Mouse (Mus musculus) CH12.LX (cell line): Measurements from ENCODE around the gene Vwa3b. TPM values are rescaled to one million over a fixed set of nuclear protein-coding genes. Genes with fewer than 3 reads are reported as not detected.

Experiments used
- DNase-seq: peaks from one replicate; pipeline ENCODE4 v3.0.0-alpha.2; 2013; ENCODE audit errors: extremely low read depth
- H3K27ac ChIP-seq: 2 replicates; pipeline ENCODE4 v1.5.1; 2012; ENCODE audit warnings: low read depth, mild to moderate bottlenecking, control low read depth, moderate library complexity; ENCODE audit not compliant: insufficient read depth
- H3K27me3 ChIP-seq: replicated peaks from 2 replicates; pipeline ENCODE3; 2012; ENCODE audit warnings: inconsistent platforms
- H3K36me3 ChIP-seq, 2 experiments: replicated peaks in 1 of 2; 2 replicates each; pipeline versions ENCODE3 to v1.6.1; 2012; ENCODE audit warnings: inconsistent platforms in 1 of 2, low read length in 1 of 2, mild to moderate bottlenecking in 1 of 2, mixed read lengths in 1 of 2, moderate library complexity in 1 of 2; ENCODE audit not compliant: control insufficient read depth in 1 of 2, insufficient read depth in 1 of 2
- H3K4me1 ChIP-seq, 2 experiments: 2 replicates each; pipeline ENCODE4 v1.6.1; 2012; ENCODE audit warnings: inconsistent platforms in 1 of 2, moderate library complexity in 1 of 2; ENCODE audit not compliant: insufficient read depth in 2 of 2, control insufficient read depth in 1 of 2
- H3K4me2 ChIP-seq: 2 replicates; pipeline ENCODE4 v1.6.1; 2012; ENCODE audit warnings: low read depth, mild to moderate bottlenecking, control low read depth; ENCODE audit not compliant: poor library complexity, insufficient read depth, severe bottlenecking
- H3K4me3 ChIP-seq, 3 experiments: fragments of 150-350 bp in 1 of 3; sonication (generic) in 1 of 3; replicated peaks in 1 of 3; 2 replicates each; pipeline versions ENCODE3 to v1.5.1; 2011 to 2012; ENCODE audit warnings: low read depth in 2 of 3, low read length in 2 of 3, mild to moderate bottlenecking in 2 of 3, moderate library complexity in 2 of 3, control low read depth in 1 of 3, improper control_type of control experiment in 1 of 3, inconsistent platforms in 1 of 3, mixed read lengths in 1 of 3; ENCODE audit not compliant: poor library complexity in 1 of 3
- H3K79me2 ChIP-seq: replicated peaks from 2 replicates; pipeline ENCODE4 v1.6.1; 2012; ENCODE audit warnings: mild to moderate bottlenecking, moderate library complexity; ENCODE audit not compliant: control insufficient read depth, poor library complexity, insufficient read depth, severe bottlenecking; ENCODE audit errors: extremely low read depth
- H3K9ac ChIP-seq: 2 replicates; pipeline ENCODE4 v1.6.1; 2012; ENCODE audit warnings: low read depth, mild to moderate bottlenecking, control low read depth, moderate library complexity; ENCODE audit not compliant: insufficient read depth
- H3K9me3 ChIP-seq: replicated peaks from 2 replicates; pipeline ENCODE3; 2012; ENCODE audit warnings: low read length, inconsistent platforms, mixed read lengths
- CHD1 ChIP-seq: IDR thresholded peaks from 2 replicates; pipeline ENCODE4 v1.6.1; 2012; ENCODE audit warnings: low read depth, low read length, improper control_type of control experiment, inconsistent platforms
- CHD2 ChIP-seq: IDR thresholded peaks from 2 replicates; pipeline ENCODE4 v1.6.1; 2011; ENCODE audit warnings: low read length, improper control_type of control experiment
- CTCF ChIP-seq, 2 experiments: IDR thresholded peaks in 1 of 2; conservative IDR thresholded peaks in 1 of 2; 2 replicates each; pipeline ENCODE4 v1.5.1; 2011 to 2012; ENCODE audit warnings: low read depth in 2 of 2, low read length in 2 of 2, improper control_type of control experiment in 1 of 2, inconsistent platforms in 1 of 2, mild to moderate bottlenecking in 1 of 2, moderate library complexity in 1 of 2
- E2F4 ChIP-seq: IDR thresholded peaks from 2 replicates; pipeline ENCODE4 v1.6.1; 2011; ENCODE audit warnings: low read depth, low read length, improper control_type of control experiment; ENCODE audit not compliant: insufficient replicate concordance
- ELF1 ChIP-seq: IDR thresholded peaks from 2 replicates; pipeline ENCODE4 v1.6.1; 2014; ENCODE audit warnings: low read depth, mild to moderate bottlenecking, inconsistent platforms, low read length, improper control_type of control experiment
- EP300 ChIP-seq: IDR thresholded peaks from 2 replicates; pipeline ENCODE4 v1.6.1; 2011; ENCODE audit warnings: low read length, improper control_type of control experiment
- HCFC1 ChIP-seq: IDR thresholded peaks from 2 replicates; pipeline ENCODE4 v1.6.1; 2012; ENCODE audit warnings: low read depth, mild to moderate bottlenecking, inconsistent platforms, low read length, improper control_type of control experiment
- KAT2A ChIP-seq: IDR thresholded peaks from 2 replicates; pipeline ENCODE4 v1.6.1; 2012; ENCODE audit warnings: low read length, improper control_type of control experiment, inconsistent platforms; ENCODE audit not compliant: insufficient replicate concordance
- MAFK ChIP-seq: IDR thresholded peaks from 2 replicates; pipeline ENCODE4 v1.6.1; 2011; ENCODE audit warnings: low read length, improper control_type of control experiment; ENCODE audit not compliant: insufficient replicate concordance
- MAX ChIP-seq: IDR thresholded peaks from 2 replicates; pipeline ENCODE4 v1.6.1; 2011; ENCODE audit warnings: low read length, improper control_type of control experiment
- MEF2A ChIP-seq: IDR thresholded peaks from 2 replicates; pipeline ENCODE4 v1.6.1; 2014; ENCODE audit warnings: low read depth, mild to moderate bottlenecking, inconsistent platforms, low read length, improper control_type of control experiment, borderline replicate concordance
- MXI1 ChIP-seq: IDR thresholded peaks from 2 replicates; pipeline ENCODE4 v1.6.1; 2011; ENCODE audit warnings: mild to moderate bottlenecking, low read depth, low read length, improper control_type of control experiment
- MYC ChIP-seq: IDR thresholded peaks from 2 replicates; pipeline ENCODE4 v1.6.1; 2011; ENCODE audit warnings: low read depth, mild to moderate bottlenecking, improper control_type of control experiment, low read length
- NELFE ChIP-seq: IDR thresholded peaks from 2 replicates; pipeline ENCODE4 v1.6.1; 2011; ENCODE audit warnings: low read depth, low read length, improper control_type of control experiment
- NRF1 ChIP-seq: IDR thresholded peaks from 2 replicates; pipeline ENCODE4 v1.6.1; 2014; ENCODE audit warnings: low read depth, mild to moderate bottlenecking, inconsistent platforms, low read length, improper control_type of control experiment, moderate library complexity
- PAX5 ChIP-seq: IDR thresholded peaks from 2 replicates; pipeline ENCODE4 v1.6.1; 2012; ENCODE audit warnings: low read length, inconsistent platforms, mixed read lengths
- POLR2A ChIP-seq: IDR thresholded peaks from 2 replicates; pipeline ENCODE4 v1.6.1; 2011; ENCODE audit warnings: low read depth, mild to moderate bottlenecking, improper control_type of control experiment, low read length
- POLR2AphosphoS2 ChIP-seq: IDR thresholded peaks from 2 replicates; pipeline ENCODE4 v1.6.1; 2011; ENCODE audit warnings: low read depth, low read length, improper control_type of control experiment
- RAD21 ChIP-seq: IDR thresholded peaks from 2 replicates; pipeline ENCODE4 v1.6.1; 2011; ENCODE audit warnings: low read depth, mild to moderate bottlenecking, low read length, improper control_type of control experiment, moderate library complexity
- RCOR1 ChIP-seq: conservative IDR thresholded peaks from 2 replicates; pipeline ENCODE4 v1.6.1; 2012; ENCODE audit warnings: low read depth, mild to moderate bottlenecking, inconsistent platforms, low read length, improper control_type of control experiment
- SIN3A ChIP-seq: IDR thresholded peaks from 2 replicates; pipeline ENCODE4 v1.6.1; 2012; ENCODE audit warnings: low read length, improper control_type of control experiment, inconsistent platforms
- TBP ChIP-seq: conservative IDR thresholded peaks from 2 replicates; pipeline ENCODE4 v1.6.1; 2011; ENCODE audit warnings: low read depth, low read length, improper control_type of control experiment
- UBTF ChIP-seq: IDR thresholded peaks from 2 replicates; pipeline ENCODE4 v1.6.1; 2012; ENCODE audit warnings: low read depth, mild to moderate bottlenecking, inconsistent platforms, low read length, improper control_type of control experiment, moderate library complexity
- USF1 ChIP-seq: IDR thresholded peaks from 2 replicates; pipeline ENCODE4 v1.6.1; 2014; ENCODE audit warnings: low read depth, mild to moderate bottlenecking, inconsistent platforms, low read length, improper control_type of control experiment
- ZKSCAN1 ChIP-seq: IDR thresholded peaks from 2 replicates; pipeline ENCODE4 v1.6.1; 2012; ENCODE audit warnings: low read depth, inconsistent platforms, low read length, improper control_type of control experiment, borderline replicate concordance
- ZMIZ1 ChIP-seq: IDR thresholded peaks from 2 replicates; pipeline ENCODE4 v1.6.1; 2012; ENCODE audit warnings: low read depth, mild to moderate bottlenecking, inconsistent platforms, low read length, improper control_type of control experiment
- dilution Hi-C: fragments of 300-500 bp; cut with MboI; formaldehyde crosslinking; loops from 2 replicates; pipeline ENCODE4 v1.14.3; 2020; ENCODE audit warnings: low sequenced_read_pairs; ENCODE audit not compliant: extremely low pct_unique_long_range_greater_than_20kb, extremely low pct_ligation_motif_present
- in situ Hi-C: fragments of 300-500 bp; cut with MboI; formaldehyde crosslinking; loops from 3 replicates; pipeline ENCODE4 v1.14.3; 2019; ENCODE audit warnings: low sequenced_read_pairs, low pct_ligation_motif_present, low pct_unique_long_range_greater_than_20kb, mixed read lengths
- polyA plus RNA-seq: library from polyadenylated mRNA; unstranded; fragments of >175 nt; gene quantifications from 2 replicates; pipeline ENCODE4 v1.2.1, GENCODE M21; 2012; ENCODE audit warnings: low read depth; ENCODE audit not compliant: insufficient read length
- total RNA-seq, 2 experiments: library from RNA; depleted of rRNA; stranded (reverse); fragments of 300-350 nt in 1 of 2; fragments of >200 nt in 1 of 2; gene quantifications; 2 replicates each; pipeline ENCODE4 v1.2.3; 2012 to 2014

Vwa3b gene
- total and polyA plus RNA-seq, 3 experiments = not detected

- Histone ChIP-seq H3K4me3 (no peak overlapping the region), H3K36me3 (no peaks in the 10 kb centered on the region), H3K9me3 (no peaks in the 10 kb centered on the region), H3K27ac (no peak overlapping the region), H3K27me3 (no peaks in the 10 kb centered on the region), H3K4me1 (peaks cover 0 to 4% of the 10 kb centered on the region in 2 experiments; a peak in 1 of 4 replicates), H3K4me2 (no peak overlapping the region), H3K79me2 (no peaks in the 10 kb centered on the region), H3K9ac (no peak overlapping the region)
- no peak for DNase-seq
- in situ Hi-C loops = no loop called here
- dilution Hi-C loops = no loop called here
- TF ChIP-seq USF1 (no peak), CHD1 (no peak), MAX (no peak), POLR2AphosphoS2 (no peak), NRF1 (no peak), E2F4 (no peak), CTCF (conservative IDR thresholded peaks at IDR 0.05 in 1 of 2, IDR thresholded peaks at IDR 0.05 in 1 of 2; ENCODE audit: low read depth in 2 of 2, low read length in 2 of 2) (no peak), ZMIZ1 (no peak), RCOR1 (no peak)
These were observed 7.4 kb upstream of the Vwa3b start for GRCm38 (mm10) chr1:37019017-37019416.

DNA sequence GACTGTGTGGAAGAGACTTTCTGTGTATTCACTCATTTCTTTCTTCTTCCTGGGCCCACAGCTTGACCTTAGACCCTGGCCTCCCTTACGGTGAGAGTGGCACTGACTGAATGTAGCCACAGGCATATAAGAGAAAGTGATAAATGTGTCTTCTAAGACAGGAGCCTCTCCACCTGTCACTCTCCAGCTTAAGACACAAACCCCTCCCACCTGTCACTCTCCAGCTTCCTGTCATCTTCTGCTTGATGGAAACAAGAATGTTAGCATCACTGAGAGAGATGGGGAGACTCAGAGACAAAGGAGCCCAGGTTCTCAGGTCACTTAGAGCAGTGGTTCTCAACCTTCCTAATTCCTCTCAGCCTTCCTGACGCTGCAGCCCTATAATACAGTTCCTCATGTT, 3.7 kb upstream of the Vwa3b start:
- dilution Hi-C loops = no loop called here
- H3K4me2 ChIP-seq = no peak overlapping the region
- in situ Hi-C loops = no loop called here
- no peak for TF ChIP-seq UBTF
- no peak for TF ChIP-seq SIN3A
- no peak for TF ChIP-seq E2F4
- no peak for TF ChIP-seq EP300
- TF ChIP-seq CHD1 = no peak
- no peak for TF ChIP-seq HCFC1
- TF ChIP-seq KAT2A = no peak
- H3K36me3 ChIP-seq = no peaks in the 10 kb centered on the region
- H3K4me3 ChIP-seq = no peak overlapping the region
- H3K4me1 ChIP-seq = no peaks in the 10 kb centered on the region
- no peak for DNase-seq
- H3K9ac ChIP-seq = no peak overlapping the region
- no peaks in the 10 kb centered on the region for H3K27me3 ChIP-seq
- H3K27ac ChIP-seq = no peak overlapping the region
- no peaks in the 10 kb centered on the region for H3K79me2 ChIP-seq
- H3K9me3 ChIP-seq = no peaks in the 10 kb centered on the region

DNA sequence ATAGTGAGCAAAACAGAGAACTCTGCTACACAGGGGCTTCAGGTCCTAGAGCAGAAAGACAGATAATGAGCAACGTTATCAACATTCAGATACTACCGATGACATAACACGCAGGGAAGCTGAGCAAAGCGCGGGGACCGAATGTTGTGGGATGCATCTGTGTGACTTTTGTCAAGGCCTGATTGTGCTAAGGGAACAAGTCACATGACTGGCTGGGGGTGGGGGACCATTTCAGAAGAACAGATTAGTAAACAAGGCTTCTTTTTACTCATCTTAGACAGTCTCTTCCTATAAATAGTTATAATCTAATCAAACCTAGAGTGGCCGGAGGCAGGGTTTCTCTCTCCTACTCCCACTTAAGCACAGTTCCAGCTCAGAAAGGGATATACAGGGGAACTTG, 1.7 kb upstream of the Vwa3b start:
- no peak for TF ChIP-seq ZKSCAN1
- TF ChIP-seq MEF2A = no peak
- TF ChIP-seq CHD2 = no peak
- no peak for TF ChIP-seq POLR2AphosphoS2
- no peak for TF ChIP-seq ELF1
- no peak for TF ChIP-seq RCOR1
- TF ChIP-seq EP300 = no peak
- no peak for TF ChIP-seq TBP
- TF ChIP-seq POLR2A = no peak
- no peak for TF ChIP-seq MAFK
- TF ChIP-seq SIN3A = no peak
- no peak for TF ChIP-seq NELFE
- no peak for TF ChIP-seq RAD21
- no peak for TF ChIP-seq MXI1
- no peak for TF ChIP-seq MAX
- TF ChIP-seq MYC = no peak
- no peak for TF ChIP-seq PAX5
- no peak for TF ChIP-seq KAT2A
- TF ChIP-seq, all 38 proteins: peak for 0
- no peak overlapping the region for H3K4me3 ChIP-seq
- H3K27me3 ChIP-seq = no peaks in the 10 kb centered on the region
- dilution Hi-C loops (no loop called here), in situ Hi-C loops (no loop called here)
- no peaks in the 10 kb centered on the region for H3K9me3 ChIP-seq
- H3K4me2 ChIP-seq = no peak overlapping the region
- H3K9ac ChIP-seq = no peak overlapping the region
- H3K4me1 ChIP-seq = peaks cover 0 to 4% of the 10 kb centered on the region in 2 experiments; a peak in 2 of 4 replicates
- H3K27ac ChIP-seq = no peak overlapping the region
- no peaks in the 10 kb centered on the region for H3K79me2 ChIP-seq
- no peaks in the 10 kb centered on the region for H3K36me3 ChIP-seq
- no peak for DNase-seq
